Mouse (Mus musculus) embryonic facial prominence, embryonic 14.5 days (tissue): Measurements from ENCODE around the gene Clec2h. TPM values are rescaled to one million over a fixed set of nuclear protein-coding genes. Genes with fewer than 3 reads are reported as not detected.
"Not testable (repeated sequence)": the region's sequence is repeated elsewhere in the genome, so short reads cannot be mapped to it uniquely, and the experiment has no call there.

Experiments used
- ATAC-seq: fragments of 200-750 bp; cut with Nextera tagmentation; 2 replicates; pipeline ENCODE4 v1.8.0; 2017; ENCODE audit warnings: low read depth, moderate number of reproducible peaks, moderate TSS enrichment
- DNase-seq: peaks from one replicate; pipeline ENCODE4 v3.0.0-alpha.2; 2015; ENCODE audit warnings: low spot score
- H3K27ac ChIP-seq: fragments of 300-500 bp; sonication (generic); replicated peaks from 2 replicates; pipeline ENCODE4 v1.5.1; 2014; ENCODE audit warnings: low read depth, mild to moderate bottlenecking, low read length, moderate library complexity
- H3K27me3 ChIP-seq: fragments of 300-500 bp; sonication (generic); replicated peaks from 2 replicates; pipeline ENCODE4 v1.6.1; 2014; ENCODE audit warnings: low read length; ENCODE audit not compliant: control insufficient read depth, insufficient read depth
- H3K36me3 ChIP-seq: fragments of 300-500 bp; sonication (generic); 2 replicates; pipeline ENCODE4 v1.6.1; 2014; ENCODE audit warnings: low read length, mixed read lengths; ENCODE audit not compliant: control insufficient read depth, insufficient read depth
- H3K4me1 ChIP-seq: fragments of 300-500 bp; sonication (generic); 2 replicates; pipeline ENCODE4 v1.6.1; 2014; ENCODE audit warnings: antibody characterized with exemption, low read length; ENCODE audit not compliant: control insufficient read depth, insufficient read depth
- H3K4me2 ChIP-seq: fragments of 300-500 bp; sonication (generic); 2 replicates; pipeline ENCODE4 v1.6.1; 2014; ENCODE audit warnings: low read depth, mild to moderate bottlenecking, low read length, moderate library complexity, mixed read lengths
- H3K4me3 ChIP-seq: fragments of 300-500 bp; sonication (generic); 2 replicates; pipeline ENCODE4 v1.5.1; 2014; ENCODE audit warnings: low read depth, mild to moderate bottlenecking, low read length
- H3K9ac ChIP-seq: fragments of 300-500 bp; sonication (generic); 2 replicates; pipeline ENCODE4 v1.6.1; 2014; ENCODE audit warnings: low read depth, mild to moderate bottlenecking, low read length, moderate library complexity, mixed read lengths
- H3K9me3 ChIP-seq: fragments of 300-500 bp; sonication (generic); 2 replicates; pipeline ENCODE4 v1.6.1; 2016; ENCODE audit warnings: low read length; ENCODE audit not compliant: control insufficient read depth
- WGBS: fragments of 180-500 bp; shearing (Covaris S2); extraction: QIAGEN DNeasy Blood & Tissue Kit; methylation state at CpG from one replicate; pipeline ENCODE4 v1.1.7; 2014; 5-methylcytosine and 5-hydroxymethylcytosine counted together
- polyA plus RNA-seq: library from polyadenylated mRNA; unstranded; fragments of >200 nt; fragmentation: Nextera tagmentation; extraction: Ambion mirVana; gene quantifications from 2 replicates; pipeline ENCODE4 v1.2.1, GENCODE M21; 2014

Gene Clec2h
- polyA plus RNA-seq, 1 experiment from 2014 or later, result not detected

- no peaks in the 10 kb centered on the region for H3K36me3 ChIP-seq
- 85% methylated on average over 2 of the region's 2 CpGs for WGBS
- no peak overlapping the region for H3K27ac ChIP-seq
- ATAC-seq (no peak), DNase-seq (no peak)
- no peaks in the 10 kb centered on the region for H3K27me3 ChIP-seq
- no peaks in the 10 kb centered on the region for H3K4me1 ChIP-seq
- H3K9me3 ChIP-seq, result no peaks in the 10 kb centered on the region; the same call in 1 of the 2 replicates
- H3K4me3 ChIP-seq, result no peak overlapping the region
- H3K9ac ChIP-seq, result no peak overlapping the region
- no peak overlapping the region for H3K4me2 ChIP-seq
Measured at GRCm38 (mm10) chr6:128641116-128641716, 21.0 kb upstream of the Clec2h start.

DNA sequence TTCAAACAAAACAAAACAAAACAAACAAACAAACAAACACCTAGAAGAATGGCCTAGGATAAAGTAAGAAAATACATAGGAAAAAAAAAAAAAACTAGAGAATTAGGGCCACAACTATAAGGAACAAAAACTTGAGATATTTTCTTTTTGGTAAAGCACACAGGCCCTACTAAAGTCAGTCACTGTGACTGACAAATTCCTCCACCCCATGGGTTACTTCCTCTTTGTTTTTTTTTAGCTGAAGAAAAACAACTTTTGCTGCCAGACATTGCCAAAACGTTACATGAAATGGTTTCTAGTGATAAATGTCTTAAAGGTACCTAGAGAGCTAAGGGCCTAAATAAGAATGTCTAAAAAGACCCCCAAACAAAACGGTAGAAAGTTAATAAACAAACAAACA, 18.2 kb upstream of the Clec2h start:
- H3K4me2 ChIP-seq, result no peak overlapping the region
- DNase-seq (no peak), ATAC-seq (no peak)
- no peaks in the 10 kb centered on the region for H3K4me1 ChIP-seq
- no peak overlapping the region for H3K27ac ChIP-seq
- WGBS, result 62% methylated on average over 2 of the region's 2 CpGs
- no peaks in the 10 kb centered on the region for H3K9me3 ChIP-seq
- H3K27me3 ChIP-seq, result no peaks in the 10 kb centered on the region
- H3K9ac ChIP-seq, result no peak overlapping the region
- no peaks in the 10 kb centered on the region for H3K36me3 ChIP-seq
- H3K4me3 ChIP-seq, result no peak overlapping the region

GRCm38 (mm10) chr6:128644694-128645093, 17.5 kb upstream of the Clec2h start:
- H3K36me3 ChIP-seq, DNase-seq, ATAC-seq, H3K27me3 ChIP-seq, H3K4me1 ChIP-seq, H3K9ac ChIP-seq, H3K4me3 ChIP-seq, H3K9me3 ChIP-seq, H3K4me2 ChIP-seq, H3K27ac ChIP-seq: not testable (repeated sequence)
- 97% methylated on average over 19 of the region's 20 CpGs for WGBS

DNA sequence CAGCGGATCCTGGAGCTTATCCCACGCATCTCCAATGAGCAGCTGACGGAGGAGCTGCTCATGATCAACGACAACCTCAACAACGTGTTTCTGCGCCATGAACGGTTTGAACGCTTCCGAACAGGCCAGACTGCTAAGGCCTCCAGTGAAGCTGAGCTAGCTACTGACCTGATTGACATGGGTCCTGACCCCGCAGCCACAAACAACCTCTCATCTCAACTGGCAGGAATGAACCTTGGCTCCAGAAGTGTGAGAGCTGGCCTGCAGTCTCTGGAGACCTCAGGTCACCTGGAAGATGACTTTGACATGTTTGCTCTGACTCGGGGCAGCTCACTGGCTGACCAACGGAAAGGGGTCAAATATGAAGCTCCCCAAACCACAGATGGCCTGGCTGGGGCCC, 16.5 kb upstream of the Clec2h start:
- H3K27me3 ChIP-seq, H3K27ac ChIP-seq, H3K4me2 ChIP-seq, H3K36me3 ChIP-seq, H3K9ac ChIP-seq, H3K4me1 ChIP-seq, DNase-seq, H3K4me3 ChIP-seq, H3K9me3 ChIP-seq, ATAC-seq: not testable (repeated sequence)
- 85% methylated on average over 12 of the region's 12 CpGs for WGBS

- H3K4me2 ChIP-seq, result no peak overlapping the region
- DNase-seq, result no peak
- 83% methylated on average over 3 of the region's 3 CpGs for WGBS
- no peaks in the 10 kb centered on the region for H3K36me3 ChIP-seq
- no peak for ATAC-seq
- H3K9ac ChIP-seq, result no peak overlapping the region
- no peak overlapping the region for H3K4me3 ChIP-seq
- no peaks in the 10 kb centered on the region for H3K27me3 ChIP-seq
- H3K9me3 ChIP-seq, result no peaks in the 10 kb centered on the region
- H3K4me1 ChIP-seq, result no peaks in the 10 kb centered on the region
- no peak overlapping the region for H3K27ac ChIP-seq
Measured at GRCm38 (mm10) chr6:128649681-128650080, 12.5 kb upstream of the Clec2h start.

- no peaks in the 10 kb centered on the region for H3K36me3 ChIP-seq
- H3K9ac ChIP-seq, result no peak overlapping the region
- ATAC-seq (no peak), DNase-seq (no peak)
- H3K4me2 ChIP-seq, result no peak overlapping the region
- H3K4me1 ChIP-seq, result no peaks in the 10 kb centered on the region
- no peak overlapping the region for H3K27ac ChIP-seq
- no peaks in the 10 kb centered on the region for H3K27me3 ChIP-seq
- H3K4me3 ChIP-seq, result no peak overlapping the region
- H3K9me3 ChIP-seq, result no peaks in the 10 kb centered on the region
- 71% methylated on average over 1 of the region's 1 CpGs for WGBS
Measured at GRCm38 (mm10) chr6:128650187-128650586, 12.0 kb upstream of the Clec2h start.

DNA sequence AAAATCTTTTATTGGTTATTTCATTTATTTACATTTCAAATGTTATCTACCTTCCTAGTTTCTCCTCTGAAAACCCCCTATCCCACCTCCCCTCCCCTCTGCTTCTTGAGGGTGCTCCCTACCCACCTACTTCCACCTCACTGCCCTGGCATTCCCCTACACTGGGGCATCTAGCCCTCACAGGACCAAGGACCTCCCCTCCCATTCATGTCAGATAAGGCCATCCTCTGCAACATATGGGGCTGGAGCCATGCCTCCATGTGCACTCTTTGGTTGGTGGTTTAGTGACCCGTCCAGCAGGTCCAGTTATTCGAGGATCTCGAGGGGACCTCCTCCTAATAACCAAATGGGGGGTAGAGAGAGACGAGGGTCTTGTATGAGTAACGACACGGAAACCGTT, 11.4 kb upstream of the Clec2h start:
- not testable (repeated sequence) for H3K4me3 ChIP-seq, H3K9ac ChIP-seq, H3K27me3 ChIP-seq, DNase-seq, H3K36me3 ChIP-seq, ATAC-seq, H3K27ac ChIP-seq, H3K9me3 ChIP-seq, H3K4me1 ChIP-seq, H3K4me2 ChIP-seq
- WGBS, result 86% methylated on average over 4 of the region's 7 CpGs

GRCm38 (mm10) chr6:128652938-128653337, 9.2 kb upstream of the Clec2h start:
- Histone ChIP-seq H3K4me2 (no peak overlapping the region), H3K27ac (no peak overlapping the region), H3K9me3 (no peaks in the 10 kb centered on the region), H3K27me3 (no peaks in the 10 kb centered on the region), H3K4me3 (no peak overlapping the region), H3K36me3 (no peaks in the 10 kb centered on the region), H3K4me1 (no peaks in the 10 kb centered on the region), H3K9ac (no peak overlapping the region)
- ATAC-seq, result no peak
- 92% methylated on average over 1 of the region's 1 CpGs for WGBS
- DNase-seq, result no peak

GRCm38 (mm10) chr6:128661249-128661648, 936 bp upstream of the Clec2h start:
- H3K27ac ChIP-seq, result no peak overlapping the region
- no peaks in the 10 kb centered on the region for H3K4me1 ChIP-seq
- DNase-seq, result no peak
- H3K9ac ChIP-seq, result no peak overlapping the region
- H3K4me3 ChIP-seq, result no peak overlapping the region
- H3K4me2 ChIP-seq, result no peak overlapping the region
- 84% methylated on average over 1 of the region's 1 CpGs for WGBS
- no peaks in the 10 kb centered on the region for H3K9me3 ChIP-seq
- no peak for ATAC-seq
- no peaks in the 10 kb centered on the region for H3K36me3 ChIP-seq
- H3K27me3 ChIP-seq, result no peaks in the 10 kb centered on the region
